Mouse (Mus musculus) stomach, postnatal 0 days (tissue): ENCODE measurements at regions not wholly inside any gene's neighbourhood (a gene's known extent, or its start where the extent isn't known, plus 50 kb on each side); places are given as distances from the start of the nearest gene placed in this dataset.

Experiments used
- CTCF ChIP-seq: IDR thresholded peaks from 2 replicates; pipeline ENCODE4 v1.5.1; 2016; ENCODE audit warnings: antibody characterized with exemption, low read depth, mild to moderate bottlenecking, moderate library complexity
- EP300 ChIP-seq: optimal IDR thresholded peaks from 2 replicates; pipeline ENCODE3; 2016; ENCODE audit warnings: antibody characterized with exemption

DNA sequence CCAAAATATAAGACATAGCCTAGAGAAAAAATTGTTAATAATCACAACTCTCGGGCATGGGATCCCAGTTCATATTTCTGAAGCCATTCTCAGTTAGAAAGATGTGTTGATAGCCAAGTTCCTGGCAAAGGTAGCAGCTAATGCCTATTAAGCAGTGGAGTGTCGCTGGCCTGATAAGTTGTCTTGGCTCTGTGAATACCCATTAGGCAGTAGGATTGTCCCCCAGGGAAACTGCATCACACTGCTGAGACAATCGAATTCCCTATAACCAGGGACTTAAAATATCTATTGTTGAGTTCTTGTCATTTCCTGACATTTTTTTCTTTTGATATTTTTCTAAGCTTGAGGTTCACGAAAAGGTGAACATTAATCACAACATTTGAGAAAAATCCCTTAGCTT, 1105.0 kb upstream of the Flrt2 start:
- TF ChIP-seq CTCF: no peak
- no peak for TF ChIP-seq EP300
